Mouse (Mus musculus) forebrain, embryonic 13.5 days (tissue): ENCODE measurements around the gene Dvl3. TPM values are rescaled to one million over a fixed set of nuclear protein-coding genes. Genes with fewer than 3 reads are reported as not detected.
A peak's percentile ranks its signal among the peaks of the same experiment; 100 is the strongest.

Source experiments
- ATAC-seq: fragments of 200-750 bp; cut with Nextera tagmentation; 2 replicates; pipeline ENCODE4 v1.8.0; 2017
- H3K27ac ChIP-seq: fragments of 300-500 bp; sonication (generic); 2 replicates; pipeline ENCODE4 v1.5.1; 2015; ENCODE audit warnings: inconsistent platforms, mild to moderate bottlenecking, moderate library complexity
- H3K27me3 ChIP-seq: fragments of 300-500 bp; sonication (generic); 2 replicates; pipeline ENCODE4 v1.6.1; 2015; ENCODE audit warnings: mild to moderate bottlenecking, inconsistent platforms
- H3K36me3 ChIP-seq: fragments of 300-500 bp; sonication (generic); 2 replicates; pipeline ENCODE4 v1.6.1; 2015; ENCODE audit warnings: mild to moderate bottlenecking, inconsistent platforms; ENCODE audit not compliant: poor library complexity, severe bottlenecking
- H3K4me1 ChIP-seq: fragments of 300-500 bp; sonication (generic); 2 replicates; pipeline ENCODE4 v1.6.1; 2015; ENCODE audit warnings: inconsistent platforms
- H3K4me2 ChIP-seq: fragments of 300-500 bp; sonication (generic); 2 replicates; pipeline ENCODE4 v1.6.1; 2015; ENCODE audit warnings: inconsistent platforms, mild to moderate bottlenecking, moderate library complexity
- H3K4me3 ChIP-seq: fragments of 300-500 bp; sonication (generic); 2 replicates; pipeline ENCODE4 v1.5.1; 2015; ENCODE audit warnings: mild to moderate bottlenecking, inconsistent platforms
- H3K9ac ChIP-seq: fragments of 300-500 bp; sonication (generic); 2 replicates; pipeline ENCODE4 v1.6.1; 2015; ENCODE audit warnings: mild to moderate bottlenecking, inconsistent platforms
- H3K9me3 ChIP-seq: fragments of 300-500 bp; sonication (generic); replicated peaks from 2 replicates; pipeline ENCODE4 v1.6.1; 2016; ENCODE audit warnings: inconsistent platforms
- WGBS: fragments of 180-500 bp; shearing (Covaris S2); methylation state at CpG from one replicate; pipeline ENCODE4 v1.1.7; 2015; 5-methylcytosine and 5-hydroxymethylcytosine counted together
- polyA plus RNA-seq: library from polyadenylated mRNA; unstranded; fragments of >200 nt; fragmentation: Nextera tagmentation; extraction: Ambion mirVana; gene quantifications from 2 replicates; pipeline ENCODE4 v1.2.1, GENCODE M21; 2015

Dvl3 gene
- polyA plus RNA-seq, 1 experiment from 2014 or later, result 31.4 TPM

DNA sequence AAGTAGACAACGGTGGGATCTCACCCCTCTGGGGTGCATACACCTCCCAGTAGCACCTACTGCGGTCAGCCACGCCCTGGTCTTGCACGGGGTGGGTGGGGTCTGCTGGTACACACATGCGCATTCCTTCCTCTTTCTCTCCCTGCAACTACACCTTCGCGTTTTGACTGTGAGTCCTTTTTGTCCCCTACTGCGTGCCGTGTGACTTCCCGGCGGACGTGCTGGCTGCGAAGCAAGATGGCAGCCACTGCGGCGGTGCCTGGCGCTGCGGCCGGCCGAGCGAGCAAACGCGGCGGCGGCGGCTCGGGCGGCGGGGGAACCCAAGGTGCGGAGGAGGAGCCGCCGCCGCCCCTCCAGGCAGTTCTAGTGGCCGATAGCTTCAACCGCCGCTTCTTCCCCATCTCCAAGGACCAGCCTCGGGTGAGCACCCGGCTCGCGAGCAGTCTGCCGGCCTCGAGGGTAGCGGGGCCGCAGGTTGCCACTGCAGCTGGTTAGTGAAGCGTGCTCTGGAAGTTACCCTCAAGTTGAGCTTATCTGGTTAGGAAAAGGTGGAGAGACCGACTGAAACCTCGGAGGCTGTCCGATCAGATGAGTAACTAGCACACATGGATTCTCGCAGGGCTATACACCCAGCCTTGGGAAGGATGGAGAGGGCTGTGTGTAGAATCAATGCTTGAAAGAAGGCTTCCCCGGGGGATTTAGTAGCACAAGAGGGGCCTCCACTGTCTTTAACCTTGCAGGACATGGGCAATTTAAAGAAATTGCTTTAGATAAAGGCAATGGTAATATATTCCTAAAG is 17.9 kb upstream of the Dvl3 start, which contains the start of gene Eif2b5:
Eif2b5 (plus strand) TSS at position 141 of the 799 bp plus-strand sequence.
- H3K27ac ChIP-seq, result peak within 1 kb of the TSS; percentile 80
- ATAC-seq, result peak; percentile 94

DNA sequence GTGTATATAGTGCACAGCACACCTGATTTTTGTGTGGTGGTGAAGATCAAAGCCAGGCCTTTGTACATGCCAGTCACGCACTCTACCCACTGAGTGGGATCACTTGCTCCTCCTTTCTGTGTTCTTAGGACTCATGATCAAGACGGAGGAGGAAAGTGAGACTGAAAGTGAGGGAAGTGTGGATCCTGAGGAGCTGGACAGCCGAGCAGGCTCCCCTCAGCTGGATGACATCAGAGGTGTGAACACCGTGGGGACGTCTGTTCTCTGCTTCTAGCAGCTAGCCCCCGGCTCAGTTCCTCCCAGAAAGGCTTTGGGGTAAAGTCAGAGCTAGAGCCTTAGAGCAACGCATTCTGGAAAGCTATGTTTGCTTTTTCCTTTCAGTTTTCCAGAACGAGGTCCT is 10.8 kb upstream of the Dvl3 start:
- peaks cover 99% of the 10 kb centered on the region for H3K36me3 ChIP-seq
- H3K4me3 ChIP-seq, result no peak overlapping the region
- ATAC-seq, result no peak
- no peaks in the 10 kb centered on the region for H3K27me3 ChIP-seq
- H3K4me1 ChIP-seq, result no peaks in the 10 kb centered on the region
- no peak overlapping the region for H3K27ac ChIP-seq
- 92% methylated on average over 8 of the region's 8 CpGs for WGBS
- H3K9ac ChIP-seq, result no peak overlapping the region
- H3K4me2 ChIP-seq, result no peak overlapping the region
- H3K9me3 ChIP-seq, result no peaks in the 10 kb centered on the region

More for the DNA sequence above, 17.9 kb upstream of the Dvl3 start, which contains the start of gene Eif2b5:
- Histone ChIP-seq H3K4me2 (peak within 1 kb of the TSS; percentile 79), H3K36me3 (peaks cover 29% of the 10 kb centered on the region), H3K27me3 (peaks cover 17% of the 10 kb centered on the region), H3K9ac (peak within 1 kb of the TSS; percentile 91), H3K4me1 (peaks cover 22% of the 10 kb centered on the region), H3K4me3 (peak within 1 kb of the TSS; percentile 86), H3K9me3 (no peaks in the 10 kb centered on the region)
- 1% methylated on average over 49 of the region's 49 CpGs for WGBS

DNA sequence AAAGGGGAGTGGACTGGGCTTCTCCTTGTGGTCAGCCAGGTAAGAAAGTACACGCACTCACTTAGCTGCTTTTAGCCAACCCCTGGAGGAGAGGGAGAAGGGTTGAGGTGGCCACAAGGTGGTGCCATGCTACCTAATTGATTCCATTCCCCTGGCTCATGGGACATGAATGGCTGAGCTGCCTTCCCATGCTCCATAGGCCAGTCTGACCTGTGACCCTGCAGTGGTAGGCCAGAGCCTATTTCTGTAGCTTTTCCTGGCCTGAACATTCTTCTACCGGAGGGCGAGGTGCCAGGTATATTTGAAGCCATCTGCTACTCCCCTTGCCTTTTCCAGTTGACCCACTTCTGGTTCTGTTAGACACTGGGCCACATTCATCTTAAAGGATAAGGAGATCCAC is 7.4 kb upstream of the Dvl3 start:
- no peaks in the 10 kb centered on the region for H3K4me1 ChIP-seq
- H3K36me3 ChIP-seq, result peaks cover 75% of the 10 kb centered on the region
- no peaks in the 10 kb centered on the region for H3K27me3 ChIP-seq
- no peak overlapping the region for H3K27ac ChIP-seq
- no peaks in the 10 kb centered on the region for H3K9me3 ChIP-seq
- H3K9ac ChIP-seq, result no peak overlapping the region
- peak; percentile 65; the same call in 1 of the 2 replicates for ATAC-seq
- no peak overlapping the region for H3K4me3 ChIP-seq
- WGBS, result 87% methylated on average over 3 of the region's 3 CpGs
- H3K4me2 ChIP-seq, result no peak overlapping the region

DNA sequence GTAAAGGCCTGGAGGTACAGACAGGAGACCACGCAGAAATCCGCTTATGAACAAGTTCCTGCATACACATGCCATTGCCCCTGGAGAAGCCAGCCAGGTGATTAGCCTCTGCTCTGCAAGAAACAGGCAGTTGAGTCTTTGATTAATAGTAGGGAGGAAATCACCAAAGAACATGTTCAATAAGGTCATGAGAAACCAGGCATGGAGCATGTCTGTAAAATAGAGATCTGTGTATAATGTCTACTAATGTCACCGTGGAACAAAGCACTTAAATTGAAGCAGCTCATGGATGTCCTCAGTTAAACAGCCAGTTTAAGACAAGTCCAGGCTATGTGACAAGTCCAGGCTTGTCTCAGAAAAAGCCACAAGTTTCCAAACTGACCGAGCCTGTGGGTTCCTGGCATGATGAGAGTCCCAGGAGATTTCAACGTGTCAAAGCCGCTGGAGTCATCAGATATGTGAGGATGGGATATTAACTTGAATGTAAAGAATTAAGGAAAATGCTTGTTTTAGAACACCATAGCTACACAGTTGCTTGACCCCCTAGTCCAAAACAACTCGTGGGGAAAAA is 5.4 kb upstream of the Dvl3 start:
- Histone ChIP-seq H3K9ac (no peak overlapping the region), H3K4me2 (no peak overlapping the region), H3K27ac (no peak overlapping the region), H3K27me3 (no peaks in the 10 kb centered on the region), H3K36me3 (peaks cover 55% of the 10 kb centered on the region), H3K4me3 (no peak overlapping the region), H3K9me3 (no peaks in the 10 kb centered on the region), H3K4me1 (0 out of 2 replicates have a peak, but pooled peaks cover 4% of the 10 kb centered on the region)
- no peak for ATAC-seq
- WGBS, result 91% methylated on average over 7 of the region's 7 CpGs

DNA sequence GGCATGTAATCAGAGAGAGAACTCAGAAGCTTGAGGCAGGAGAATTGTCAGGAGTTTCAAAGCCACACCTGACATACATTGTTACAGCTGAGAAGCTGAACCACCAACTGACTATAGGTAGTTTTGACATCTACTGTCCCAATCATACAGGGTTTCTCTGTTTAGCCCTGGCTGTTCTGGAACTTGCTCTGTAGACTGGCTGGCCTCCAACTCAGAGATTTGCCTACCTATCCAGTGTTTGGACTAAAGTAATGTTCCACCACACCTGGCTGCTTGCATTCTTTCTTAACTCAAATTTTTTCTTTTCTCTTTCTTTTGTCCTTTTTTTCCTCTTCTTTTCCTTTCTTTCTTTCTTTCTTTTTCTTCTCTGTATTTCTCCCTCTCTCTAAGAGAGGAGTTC is 750 bp upstream of the Dvl3 start:
- H3K4me2 ChIP-seq, result peak overlapping the region; percentile 91
- H3K27ac ChIP-seq, result peak overlapping the region; percentile 92; the same call in 1 of the 2 replicates
- peak overlapping the region; percentile 98 for H3K9ac ChIP-seq
- H3K4me1 ChIP-seq, result peaks cover 36% of the 10 kb centered on the region
- peaks cover 18% of the 10 kb centered on the region for H3K36me3 ChIP-seq
- ATAC-seq, result no peak
- peak overlapping the region; percentile 91 for H3K4me3 ChIP-seq
- no peaks in the 10 kb centered on the region for H3K27me3 ChIP-seq
- no peaks in the 10 kb centered on the region for H3K9me3 ChIP-seq

DNA sequence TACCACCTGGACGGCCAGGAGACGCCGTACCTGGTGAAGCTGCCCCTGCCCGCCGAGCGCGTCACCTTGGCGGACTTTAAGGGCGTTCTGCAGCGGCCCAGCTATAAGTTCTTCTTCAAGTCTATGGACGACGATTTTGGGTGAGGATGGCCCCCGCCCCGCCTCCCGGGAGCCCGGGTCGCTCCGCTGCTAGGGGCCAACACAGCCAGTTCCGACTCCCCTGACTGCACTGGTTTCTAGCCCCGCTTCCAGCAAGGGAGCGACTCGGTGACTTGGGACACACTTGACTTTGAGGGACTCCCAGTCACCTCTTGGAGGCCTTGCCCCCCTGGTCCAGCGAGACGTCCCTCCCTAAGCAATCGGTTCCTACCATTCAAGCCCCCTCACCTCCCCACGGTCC is 434 bp downstream of the Dvl3 start:
- ATAC-seq, result peak; percentile 31; the same call in 1 of the 2 replicates
- WGBS, result under 1% methylated on average over 26 of the region's 26 CpGs
- H3K9me3 ChIP-seq, result no peaks in the 10 kb centered on the region
- peak overlapping the region; percentile 98 for H3K9ac ChIP-seq
- peaks cover 37% of the 10 kb centered on the region for H3K4me1 ChIP-seq
- peak overlapping the region; percentile 91 for H3K4me2 ChIP-seq
- peak overlapping the region; percentile 91 for H3K4me3 ChIP-seq
- peak overlapping the region; percentile 92 for H3K27ac ChIP-seq
- no peaks in the 10 kb centered on the region for H3K27me3 ChIP-seq
- H3K36me3 ChIP-seq, result peaks cover 22% of the 10 kb centered on the region

DNA sequence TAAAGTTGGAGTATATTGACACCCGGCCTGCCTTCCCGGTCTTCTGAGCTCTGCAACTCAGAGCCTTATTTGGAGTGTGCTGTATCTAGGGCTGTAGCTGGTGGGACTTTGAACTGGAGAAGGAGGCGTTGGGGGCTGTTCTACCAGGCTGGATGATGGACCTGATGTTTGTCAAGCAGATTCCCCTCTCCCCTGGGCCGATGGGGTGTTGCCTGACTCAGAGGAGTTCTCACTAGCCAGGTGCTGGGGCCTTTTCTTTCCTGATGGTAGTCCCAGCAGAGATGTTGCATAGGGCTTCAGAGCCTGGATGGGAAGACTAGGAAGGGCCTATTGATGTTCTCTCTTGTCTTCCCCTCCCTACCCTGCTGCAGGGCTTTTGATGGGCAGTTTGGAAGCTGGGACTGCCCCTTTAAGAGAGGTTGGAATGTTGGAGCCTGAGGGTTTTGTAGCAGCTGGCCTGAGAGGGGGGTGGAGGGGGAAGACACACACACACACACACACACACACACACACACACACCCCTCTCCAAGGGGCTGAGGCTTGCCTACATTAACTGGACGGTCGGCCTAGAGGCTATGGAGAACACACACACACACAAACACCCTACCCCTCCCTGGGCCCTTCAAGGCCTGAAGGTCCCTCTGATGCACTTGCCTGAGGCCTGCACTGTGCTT is 1.1 kb downstream of the Dvl3 start:
- Histone ChIP-seq H3K9me3 (no peaks in the 10 kb centered on the region), H3K36me3 (peaks cover 23% of the 10 kb centered on the region), H3K27me3 (no peaks in the 10 kb centered on the region), H3K4me1 (peaks cover 37% of the 10 kb centered on the region), H3K4me2 (peak overlapping the region; percentile 91), H3K9ac (peak overlapping the region; percentile 98), H3K4me3 (peak overlapping the region; percentile 91), H3K27ac (peak overlapping the region; percentile 92)
- under 1% methylated on average over 6 of the region's 6 CpGs for WGBS
- ATAC-seq, result peak; percentile 36

DNA sequence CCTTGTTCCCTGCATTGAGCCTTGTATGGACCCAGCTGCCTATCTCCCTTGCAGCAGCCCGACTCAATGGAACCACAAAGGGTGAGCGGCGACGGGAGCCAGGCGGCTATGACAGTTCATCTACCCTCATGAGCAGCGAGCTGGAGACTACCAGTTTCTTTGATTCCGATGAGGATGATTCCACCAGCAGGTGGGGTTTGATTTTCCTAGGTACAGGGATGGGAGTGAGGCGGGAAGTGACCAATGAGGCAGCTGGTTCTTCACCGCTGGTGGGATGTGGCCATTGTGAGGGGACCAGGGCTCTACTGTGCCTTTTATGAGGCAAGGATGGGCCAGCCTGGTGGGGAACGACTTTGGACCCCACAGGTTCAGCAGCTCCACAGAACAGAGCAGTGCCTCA is 7.1 kb downstream of the Dvl3 start:
- H3K4me1 ChIP-seq, result peaks cover 31% of the 10 kb centered on the region
- peaks cover 83% of the 10 kb centered on the region for H3K36me3 ChIP-seq

DNA sequence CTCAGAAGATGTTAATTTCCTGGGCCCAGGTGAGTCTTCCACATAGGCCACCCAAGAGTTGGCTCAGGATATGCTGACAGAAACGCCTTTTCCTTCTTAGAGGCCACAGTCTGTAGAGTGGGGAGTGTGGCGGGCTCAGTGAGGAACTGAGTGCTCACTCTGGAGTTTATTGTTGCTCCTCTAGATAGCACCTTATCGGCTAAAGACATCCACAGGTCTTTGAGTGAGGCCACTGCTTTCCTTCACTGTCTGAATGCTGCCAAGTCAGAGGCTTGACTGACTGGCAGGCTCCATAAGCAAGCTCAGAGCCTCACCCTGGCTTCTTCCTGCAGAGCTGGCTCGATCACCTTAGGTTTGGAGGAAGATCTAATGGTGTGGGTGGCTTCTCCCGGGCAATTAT is 12.0 kb downstream of the Dvl3 start:
- Histone ChIP-seq H3K27me3 (no peaks in the 10 kb centered on the region), H3K36me3 (peaks cover 89% of the 10 kb centered on the region), H3K4me1 (peaks cover 18% of the 10 kb centered on the region), H3K9me3 (no peaks in the 10 kb centered on the region), H3K9ac (no peak overlapping the region; the same call in 1 of the 2 replicates), H3K27ac (peak overlapping the region; percentile 75), H3K4me2 (0 out of 2 replicates have a peak overlapping the region, but pooled peaks have one; percentile 7), H3K4me3 (no peak overlapping the region)
- ATAC-seq, result 0 out of 2 replicates have a peak, but pooled peaks have one; percentile 3
- WGBS, result 73% methylated on average over 5 of the region's 5 CpGs

More for the DNA sequence above, 7.1 kb downstream of the Dvl3 start:
- no peak for ATAC-seq
- Histone ChIP-seq H3K4me2 (no peak overlapping the region), H3K9me3 (no peaks in the 10 kb centered on the region), H3K27ac (no peak overlapping the region), H3K9ac (no peak overlapping the region), H3K4me3 (no peak overlapping the region), H3K27me3 (no peaks in the 10 kb centered on the region)
- WGBS, result 77% methylated on average over 10 of the region's 10 CpGs

DNA sequence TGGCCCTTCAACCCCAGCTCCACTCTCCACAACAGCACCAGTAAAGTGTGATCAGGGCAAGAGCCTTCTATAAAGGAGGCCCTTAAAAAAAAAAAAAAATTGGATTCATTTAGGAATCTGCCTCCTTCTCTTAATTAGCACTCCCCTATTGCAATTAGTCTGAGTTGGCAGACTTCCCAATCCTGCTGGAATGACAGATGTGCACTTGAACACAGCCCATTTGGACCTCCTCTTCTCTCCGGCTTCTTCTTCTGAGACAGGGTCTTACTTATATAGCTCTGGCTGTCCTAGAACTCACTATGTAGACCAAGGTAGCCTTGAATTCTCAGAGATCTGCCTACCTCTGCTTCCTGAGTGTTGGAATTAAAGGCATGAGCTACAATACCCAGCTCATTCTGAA is 12.6 kb downstream of the Dvl3 start:
- H3K4me3 ChIP-seq, result no peak overlapping the region
- peak overlapping the region; percentile 75 for H3K27ac ChIP-seq
- H3K9me3 ChIP-seq, result no peaks in the 10 kb centered on the region
- H3K36me3 ChIP-seq, result peaks cover 83% of the 10 kb centered on the region
- no peaks in the 10 kb centered on the region for H3K27me3 ChIP-seq
- WGBS, result 32% methylated on average over 1 of the region's 1 CpGs
- H3K9ac ChIP-seq, result no peak overlapping the region; the same call in 1 of the 2 replicates
- H3K4me2 ChIP-seq, result 0 out of 2 replicates have a peak overlapping the region, but pooled peaks have one; percentile 7
- ATAC-seq, result peak; percentile 50; the same call in 1 of the 2 replicates
- peaks cover 18% of the 10 kb centered on the region for H3K4me1 ChIP-seq

DNA sequence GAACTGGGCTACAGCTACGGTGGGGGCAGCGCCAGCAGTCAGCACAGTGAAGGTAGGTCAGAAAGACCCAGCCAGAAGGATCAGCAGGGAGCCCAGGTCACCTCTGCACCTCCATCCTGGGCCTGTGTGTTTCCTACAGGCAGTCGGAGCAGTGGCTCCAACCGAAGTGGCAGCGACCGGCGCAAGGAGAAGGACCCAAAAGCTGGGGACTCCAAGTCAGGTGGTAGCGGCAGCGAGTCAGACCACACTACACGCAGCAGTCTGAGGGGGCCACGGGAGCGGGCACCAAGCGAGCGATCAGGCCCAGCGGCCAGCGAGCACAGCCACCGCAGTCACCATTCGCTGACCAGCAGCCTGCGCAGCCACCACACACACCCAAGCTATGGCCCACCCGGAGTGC is 14.2 kb downstream of the Dvl3 start:
- Histone ChIP-seq H3K4me1 (peaks cover 19% of the 10 kb centered on the region), H3K4me2 (no peak overlapping the region), H3K4me3 (no peak overlapping the region), H3K9me3 (no peaks in the 10 kb centered on the region), H3K27ac (no peak overlapping the region), H3K9ac (no peak overlapping the region), H3K27me3 (no peaks in the 10 kb centered on the region), H3K36me3 (peaks cover 68% of the 10 kb centered on the region)
- 93% methylated on average over 20 of the region's 20 CpGs for WGBS
- no peak for ATAC-seq
